Mouse (Mus musculus): ENCODE measurements at regions not wholly inside any gene's neighbourhood (a gene's known extent, or its start where the extent isn't known, plus 50 kb on each side); places are given as distances from the start of the nearest gene placed in this dataset.

DNA sequence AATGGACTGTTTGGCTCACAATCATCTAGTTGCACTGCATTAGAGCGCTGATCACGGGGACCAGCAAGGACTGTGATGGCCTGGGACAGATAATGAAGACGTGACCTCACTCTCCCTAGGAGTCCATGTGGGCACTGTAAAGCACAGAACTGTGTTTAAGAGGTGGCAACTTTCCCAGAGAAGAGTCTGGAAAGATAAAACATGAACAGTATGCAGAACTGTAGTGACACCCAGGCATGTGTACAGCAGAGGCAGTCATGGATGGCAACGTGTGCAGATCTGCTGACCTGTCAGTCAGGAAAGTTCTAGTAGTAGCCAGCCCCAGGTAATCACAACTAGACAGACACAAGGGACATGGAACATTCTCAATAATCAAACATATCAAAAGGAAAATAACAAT, 63.8 kb upstream of the Peli1 start:
- no peak for TF ChIP-seq POLR2A (IDR thresholded peaks at IDR 0.05; ENCODE audit: borderline replicate concordance, extremely low read depth, insufficient read depth, insufficient read length, poor library complexity, severe bottlenecking)
- TF ChIP-seq CTCF (IDR thresholded peaks at IDR 0.05; ENCODE audit: borderline replicate concordance, extremely low read depth, insufficient read depth, insufficient read length): no peak
